Mouse (Mus musculus) stomach, postnatal 0 days (tissue): ENCODE measurements around the gene Defb35. TPM values are rescaled to one million over a fixed set of nuclear protein-coding genes. Genes with fewer than 3 reads are reported as not detected.
"Not testable (repeated sequence)": the region's sequence is repeated elsewhere in the genome, so short reads cannot be mapped to it uniquely, and the experiment has no call there.

Experiments used
- ATAC-seq: fragments of 200-750 bp; cut with Nextera tagmentation; 2 replicates; pipeline ENCODE4 v1.8.0; 2017; ENCODE audit not compliant: low FRiP score, low TSS enrichment
- DNase-seq: peaks from one replicate; pipeline ENCODE4 v3.0.0-alpha.2; 2016; ENCODE audit warnings: low spot score
- H3K27ac ChIP-seq: fragments of 300-500 bp; sonication (generic); replicated peaks from 2 replicates; pipeline ENCODE4 v1.5.1; 2014; ENCODE audit warnings: mild to moderate bottlenecking, control low read depth
- H3K27me3 ChIP-seq: fragments of 300-500 bp; sonication (generic); 2 replicates; pipeline ENCODE4 v1.6.1; 2014; ENCODE audit warnings: low read length; ENCODE audit not compliant: control insufficient read depth, insufficient read depth
- H3K36me3 ChIP-seq: fragments of 300-500 bp; sonication (generic); 2 replicates; pipeline ENCODE4 v1.6.1; 2014; ENCODE audit warnings: low read length, mixed read lengths; ENCODE audit not compliant: control insufficient read depth, insufficient read depth
- H3K4me1 ChIP-seq: fragments of 300-500 bp; sonication (generic); replicated peaks from 2 replicates; pipeline ENCODE4 v1.6.1; 2014; ENCODE audit warnings: antibody characterized with exemption; ENCODE audit not compliant: control insufficient read depth, insufficient read depth
- H3K4me2 ChIP-seq: fragments of 300-500 bp; sonication (generic); replicated peaks from 2 replicates; pipeline ENCODE4 v1.6.1; 2014; ENCODE audit warnings: low read depth, mild to moderate bottlenecking, control low read depth, moderate library complexity
- H3K4me3 ChIP-seq: fragments of 300-500 bp; sonication (generic); 2 replicates; pipeline ENCODE4 v1.5.1; 2014; ENCODE audit warnings: low read depth, low read length, control low read depth
- H3K9ac ChIP-seq: fragments of 300-500 bp; sonication (generic); 2 replicates; pipeline ENCODE4 v1.6.1; 2014; ENCODE audit warnings: mild to moderate bottlenecking, low read length, control low read depth, mixed read lengths
- H3K9me3 ChIP-seq: fragments of 300-500 bp; sonication (generic); 2 replicates; pipeline ENCODE4 v1.6.1; 2016; ENCODE audit warnings: low read length; ENCODE audit not compliant: control insufficient read depth
- CTCF ChIP-seq: IDR thresholded peaks from 2 replicates; pipeline ENCODE4 v1.5.1; 2016; ENCODE audit warnings: antibody characterized with exemption, low read depth, mild to moderate bottlenecking, moderate library complexity
- EP300 ChIP-seq: optimal IDR thresholded peaks from 2 replicates; pipeline ENCODE3; 2016; ENCODE audit warnings: antibody characterized with exemption
- WGBS: fragments of 180-500 bp; shearing (Covaris S2); extraction: QIAGEN DNeasy Blood & Tissue Kit; methylation state at CpG from one replicate; pipeline ENCODE4 v1.1.7; 2014; 5-methylcytosine and 5-hydroxymethylcytosine counted together
- polyA plus RNA-seq: library from polyadenylated mRNA; unstranded; fragments of >200 nt; fragmentation: Nextera tagmentation; extraction: Ambion mirVana; gene quantifications from 2 replicates; pipeline ENCODE4 v1.2.1, GENCODE M21; 2015

The Defb35 gene
- not detected in 2 replicates for polyA plus RNA-seq

DNA sequence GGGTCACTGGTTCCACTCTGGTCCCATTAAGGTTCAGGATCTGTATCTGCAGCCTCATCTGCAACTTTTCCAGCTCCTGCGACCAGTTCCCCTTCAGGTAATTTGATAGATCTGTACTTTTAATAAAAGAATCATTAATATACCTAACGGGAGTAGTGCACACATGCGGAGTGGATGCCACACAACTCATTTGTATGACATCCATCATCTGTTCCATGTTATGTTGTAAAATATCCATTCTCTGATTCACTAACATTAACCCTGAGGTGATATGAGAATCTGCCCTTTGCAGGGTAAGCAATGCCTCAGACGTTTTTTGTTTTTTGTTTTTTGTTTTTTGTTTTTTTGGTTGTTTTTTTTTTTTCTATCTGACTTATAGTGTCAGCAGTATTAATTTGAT, at the start of gene Defb35:
TSS of gene Defb35 (plus strand) at position 301 of the 400 bp plus-strand sequence.
- not testable (repeated sequence) for H3K4me1 ChIP-seq, H3K9me3 ChIP-seq, H3K27me3 ChIP-seq, H3K4me2 ChIP-seq, H3K9ac ChIP-seq, H3K36me3 ChIP-seq, DNase-seq, H3K27ac ChIP-seq, H3K4me3 ChIP-seq, ATAC-seq
- WGBS, result 85% methylated on average over 4 of the region's 4 CpGs

DNA sequence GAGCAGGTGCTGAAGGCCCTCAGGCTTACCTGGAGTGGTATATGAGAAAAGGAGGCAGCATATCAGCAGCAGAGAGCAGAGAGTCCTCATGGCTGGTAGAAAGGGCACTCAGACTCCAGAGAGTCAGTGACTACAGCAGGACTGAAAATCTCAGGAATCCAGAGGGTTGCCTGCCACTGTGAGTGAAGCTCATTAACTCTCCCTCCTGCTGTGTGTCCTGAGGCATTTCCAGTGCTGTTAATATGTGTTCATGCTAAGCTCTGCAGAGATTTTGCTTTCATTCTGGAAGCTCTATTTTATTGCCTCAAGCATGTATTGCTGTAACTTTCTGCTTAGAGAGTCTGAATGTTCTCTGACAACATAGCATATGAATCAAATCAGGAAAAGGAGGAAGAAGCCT, 31.9 kb upstream of the Defb35 start, which contains the start of gene Defb11:
TSS of gene Defb11 (minus strand) at position 123 of the 400 bp plus-strand sequence.
- H3K27ac ChIP-seq, ATAC-seq, H3K9ac ChIP-seq, H3K9me3 ChIP-seq, H3K4me2 ChIP-seq, H3K4me1 ChIP-seq, H3K27me3 ChIP-seq, H3K4me3 ChIP-seq, DNase-seq, H3K36me3 ChIP-seq: not testable (repeated sequence)

DNA sequence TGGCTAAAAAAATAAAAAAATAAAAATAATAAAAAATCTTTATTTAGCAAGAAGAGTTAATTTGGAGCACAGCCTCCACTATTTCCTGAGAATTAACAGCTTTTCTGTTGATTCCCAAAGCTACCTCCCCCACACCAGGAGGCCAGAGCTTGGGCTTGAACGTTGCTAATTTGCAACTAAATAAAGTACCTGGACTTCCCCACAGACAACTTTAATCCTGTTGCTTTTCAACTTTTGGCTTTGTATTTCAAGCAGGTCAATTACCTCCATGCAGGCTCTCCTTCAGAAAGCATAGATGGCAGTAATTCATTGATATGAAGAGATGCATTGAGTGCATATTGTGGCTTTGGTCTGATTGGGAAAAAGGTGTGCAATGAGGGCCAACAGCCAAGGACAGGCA, 26.2 kb upstream of the Defb35 start:
- no peak for TF ChIP-seq EP300
- no peak for TF ChIP-seq CTCF
- ATAC-seq (no peak), DNase-seq (no peak)
- Histone ChIP-seq H3K4me3 (no peak overlapping the region), H3K27ac (no peak overlapping the region), H3K9ac (no peak overlapping the region), H3K9me3 (no peaks in the 10 kb centered on the region), H3K4me1 (no peaks in the 10 kb centered on the region), H3K4me2 (no peak overlapping the region), H3K27me3 (no peaks in the 10 kb centered on the region), H3K36me3 (no peaks in the 10 kb centered on the region)
- whole genome bisulfite sequencing, result 29% methylated on average over 1 of the region's 1 CpGs

DNA sequence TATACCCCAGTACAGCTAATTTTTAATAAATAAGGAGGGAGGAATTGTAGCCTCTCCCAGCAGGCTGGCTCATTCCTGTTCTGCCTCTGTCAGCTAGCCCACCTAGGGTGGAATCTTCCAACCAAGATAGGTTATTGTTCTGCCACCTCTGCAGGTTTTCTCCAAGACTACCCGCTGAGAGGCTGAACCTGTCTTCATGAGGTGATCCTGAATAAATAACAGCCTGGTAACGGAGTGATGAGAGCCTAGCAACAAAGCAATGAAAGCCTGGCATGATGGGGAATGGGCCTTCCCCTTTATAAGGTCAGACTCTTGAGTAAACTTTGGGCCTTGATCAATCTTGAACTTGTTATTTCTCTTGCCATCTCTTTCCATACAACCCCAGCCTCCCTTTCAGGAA, 25.6 kb upstream of the Defb35 start:
- Histone ChIP-seq H3K9me3 (no peaks in the 10 kb centered on the region), H3K4me2 (no peak overlapping the region), H3K4me3 (no peak overlapping the region), H3K4me1 (no peaks in the 10 kb centered on the region), H3K36me3 (no peaks in the 10 kb centered on the region), H3K27me3 (no peaks in the 10 kb centered on the region), H3K9ac (no peak overlapping the region), H3K27ac (no peak overlapping the region)
- WGBS, result 21% methylated on average over 2 of the region's 2 CpGs
- ATAC-seq (no peak), DNase-seq (no peak)
- TF ChIP-seq EP300 (no peak), CTCF (no peak)

DNA sequence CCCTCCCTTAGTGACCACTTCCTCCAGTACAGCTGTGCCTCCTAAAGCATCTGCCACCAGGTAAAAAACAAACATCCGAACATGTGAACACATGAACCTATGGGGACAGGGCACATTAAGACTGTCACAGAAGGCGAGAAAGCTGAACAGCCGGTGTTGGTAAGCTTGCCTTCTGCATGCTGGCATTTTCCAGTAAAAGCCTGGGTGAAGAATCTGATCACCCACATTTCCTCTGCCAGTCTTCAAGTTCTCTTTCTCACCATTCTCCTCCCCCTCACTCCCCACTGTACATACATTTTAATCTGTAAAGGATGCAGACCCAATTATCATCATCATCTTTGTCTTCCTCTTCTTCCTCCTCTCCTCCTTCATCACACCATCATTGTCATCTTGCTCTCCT, 22.5 kb upstream of the Defb35 start:
- TF ChIP-seq CTCF (no peak), EP300 (no peak)
- no peak overlapping the region for H3K4me2 ChIP-seq
- no peaks in the 10 kb centered on the region for H3K4me1 ChIP-seq
- no peak overlapping the region for H3K27ac ChIP-seq
- no peak overlapping the region for H3K4me3 ChIP-seq
- ATAC-seq (no peak), DNase-seq (no peak)
- H3K9ac ChIP-seq, result no peak overlapping the region
- no peaks in the 10 kb centered on the region for H3K27me3 ChIP-seq
- no peaks in the 10 kb centered on the region for H3K36me3 ChIP-seq
- 85% methylated on average over 3 of the region's 3 CpGs for WGBS
- H3K9me3 ChIP-seq, result no peaks in the 10 kb centered on the region

DNA sequence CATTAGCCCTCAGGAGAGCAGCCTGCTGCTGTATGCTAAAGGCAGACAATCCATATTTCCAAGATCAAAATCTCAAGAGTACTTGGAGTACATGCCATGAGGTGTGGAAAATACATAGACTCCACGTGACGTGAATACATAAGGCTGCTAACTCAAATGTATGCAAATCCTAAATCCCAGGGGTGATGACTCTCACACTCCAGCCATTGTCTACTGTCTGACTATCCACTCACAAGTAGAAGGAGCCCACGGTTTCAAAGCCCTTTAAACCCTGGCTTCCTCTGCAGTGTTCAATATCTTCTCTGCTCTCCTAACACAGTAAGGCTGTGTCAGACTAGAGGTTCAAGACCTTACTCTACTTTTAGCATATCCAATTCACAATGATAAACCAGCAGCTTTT, 7.4 kb upstream of the Defb35 start:
- not testable (repeated sequence) for DNase-seq, H3K4me1 ChIP-seq, H3K27me3 ChIP-seq, H3K27ac ChIP-seq, H3K4me2 ChIP-seq, ATAC-seq, H3K4me3 ChIP-seq, H3K9ac ChIP-seq, H3K36me3 ChIP-seq, H3K9me3 ChIP-seq
- 82% methylated on average over 3 of the region's 3 CpGs for WGBS
